Mouse (Mus musculus) intestine, embryonic 16.5 days (tissue): Measurements from ENCODE around the gene Gm39566. TPM values are rescaled to one million over a fixed set of nuclear protein-coding genes. Genes with fewer than 3 reads are reported as not detected.

Experiments
- ATAC-seq: fragments of 200-750 bp; cut with Nextera tagmentation; 2 replicates; pipeline ENCODE4 v1.8.0; 2017; ENCODE audit warnings: moderate TSS enrichment, moderate library complexity
- H3K27ac ChIP-seq: fragments of 300-500 bp; sonication (generic); 2 replicates; pipeline ENCODE4 v1.5.1; 2014; ENCODE audit warnings: mild to moderate bottlenecking, low read length
- H3K27me3 ChIP-seq: fragments of 300-500 bp; sonication (generic); replicated peaks from 2 replicates; pipeline ENCODE4 v1.6.1; 2014; ENCODE audit warnings: low read length, control low read depth, mixed read lengths; ENCODE audit not compliant: control insufficient read depth, insufficient read depth
- H3K36me3 ChIP-seq: fragments of 300-500 bp; sonication (generic); 2 replicates; pipeline ENCODE4 v1.6.1; 2014; ENCODE audit warnings: low read length, control low read depth; ENCODE audit not compliant: control insufficient read depth, insufficient read depth
- H3K4me1 ChIP-seq: fragments of 300-500 bp; sonication (generic); 2 replicates; pipeline ENCODE4 v1.6.1; 2014; ENCODE audit warnings: low read length, control low read depth, mixed read lengths; ENCODE audit not compliant: control insufficient read depth, insufficient read depth
- H3K4me2 ChIP-seq: fragments of 300-500 bp; sonication (generic); 2 replicates; pipeline ENCODE4 v1.6.1; 2014; ENCODE audit warnings: low read depth, low read length, control low read depth
- H3K4me3 ChIP-seq: fragments of 300-500 bp; sonication (generic); 2 replicates; pipeline ENCODE4 v1.5.1; 2014; ENCODE audit warnings: mild to moderate bottlenecking, low read length
- H3K9ac ChIP-seq: fragments of 300-500 bp; sonication (generic); 2 replicates; pipeline ENCODE4 v1.6.1; 2014; ENCODE audit warnings: low read depth, low read length
- H3K9me3 ChIP-seq: fragments of 300-500 bp; sonication (generic); 2 replicates; pipeline ENCODE4 v1.6.1; 2016; ENCODE audit warnings: low read length, control low read depth; ENCODE audit not compliant: control insufficient read depth
- WGBS: fragments of 180-500 bp; shearing (Covaris S2); extraction: QIAGEN DNeasy Blood & Tissue Kit; methylation state at CpG from one replicate; pipeline ENCODE4 v1.1.7; 2014; 5-methylcytosine and 5-hydroxymethylcytosine counted together
- polyA plus RNA-seq: library from polyadenylated mRNA; unstranded; fragments of >200 nt; fragmentation: Nextera tagmentation; extraction: Ambion mirVana; gene quantifications from 2 replicates; pipeline ENCODE4 v1.2.1, GENCODE M21; 2015

Gene Gm39566
- polyA plus RNA-seq, 1 experiment from 2014 or later, result not detected

DNA sequence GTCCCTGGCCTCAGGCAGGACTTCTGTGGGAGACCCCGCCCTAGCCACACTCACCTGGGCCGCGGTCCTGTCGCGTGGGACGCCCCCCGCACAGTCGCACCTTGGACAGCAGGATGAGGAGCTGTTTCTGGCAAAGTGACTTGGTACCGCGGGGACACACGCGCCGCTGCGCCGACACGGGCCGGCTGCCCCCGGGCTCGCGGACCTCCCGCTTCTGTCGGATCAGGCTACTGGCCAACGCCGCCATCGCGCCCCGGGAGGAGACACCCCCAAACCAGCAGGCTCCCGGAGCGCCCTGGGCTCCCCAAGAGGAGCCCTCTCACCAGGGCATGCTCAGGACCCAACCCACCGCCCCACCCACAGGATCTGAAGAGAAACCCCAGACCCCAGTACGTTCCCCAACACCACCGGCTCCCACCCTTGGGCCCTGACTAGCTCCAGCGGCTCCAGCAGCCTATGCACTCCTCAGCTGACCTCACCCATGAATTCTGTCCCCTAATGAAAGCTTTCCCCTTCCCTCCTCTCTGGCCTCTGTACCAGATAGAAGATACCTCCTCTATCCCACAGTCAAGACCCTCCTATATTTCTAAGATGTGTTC, 13.6 kb downstream of the Gm39566 start, which contains the start of gene Fgf11:
Fgf11 (minus strand) TSS at position 479 of the 599 bp plus-strand sequence.
- Histone ChIP-seq H3K27me3 (0 out of 2 replicates have a peak, but pooled peaks cover 5% of the 10 kb centered on the region), H3K36me3 (no peaks in the 10 kb centered on the region), H3K4me2 (peak within 1 kb of the TSS; percentile 98), H3K9ac (peak within 1 kb of the TSS; percentile 82), H3K4me3 (peak within 1 kb of the TSS; percentile 64), H3K4me1 (peaks cover 54% of the 10 kb centered on the region), H3K9me3 (no peaks in the 10 kb centered on the region), H3K27ac (peak within 1 kb of the TSS; percentile 89)
- ATAC-seq, result no peak
- WGBS, result 2% methylated on average over 32 of the region's 33 CpGs

- peak overlapping the region; percentile 98 for H3K4me2 ChIP-seq
- H3K9ac ChIP-seq, result peak overlapping the region; percentile 73
- peaks cover 54% of the 10 kb centered on the region for H3K4me1 ChIP-seq
- no peaks in the 10 kb centered on the region for H3K36me3 ChIP-seq
- 0 out of 2 replicates have a peak, but pooled peaks cover 5% of the 10 kb centered on the region for H3K27me3 ChIP-seq
- H3K27ac ChIP-seq, result peak overlapping the region; percentile 63
- ATAC-seq, result peak; percentile 6; the same call in 1 of the 2 replicates
- H3K9me3 ChIP-seq, result no peaks in the 10 kb centered on the region
- WGBS, result 2% methylated on average over 36 of the region's 36 CpGs
- H3K4me3 ChIP-seq, result peak overlapping the region; percentile 64
Observed at GRCm38 (mm10) chr11:69800392-69801197, 14.5 kb downstream of the Gm39566 start.

- 5% methylated on average over 11 of the region's 11 CpGs for WGBS
- H3K9me3 ChIP-seq, result no peaks in the 10 kb centered on the region
- no peak overlapping the region for H3K27ac ChIP-seq
- H3K36me3 ChIP-seq, result no peaks in the 10 kb centered on the region
- peaks cover 54% of the 10 kb centered on the region for H3K4me1 ChIP-seq
- peak overlapping the region; percentile 73; the same call in 1 of the 2 replicates for H3K9ac ChIP-seq
- H3K4me3 ChIP-seq, result peak overlapping the region; percentile 64; the same call in 1 of the 2 replicates
- no peak for ATAC-seq
- peak overlapping the region; percentile 98 for H3K4me2 ChIP-seq
- 0 out of 2 replicates have a peak, but pooled peaks cover 5% of the 10 kb centered on the region for H3K27me3 ChIP-seq
Observed at GRCm38 (mm10) chr11:69800138-69800391, 15.0 kb downstream of the Gm39566 start.

DNA sequence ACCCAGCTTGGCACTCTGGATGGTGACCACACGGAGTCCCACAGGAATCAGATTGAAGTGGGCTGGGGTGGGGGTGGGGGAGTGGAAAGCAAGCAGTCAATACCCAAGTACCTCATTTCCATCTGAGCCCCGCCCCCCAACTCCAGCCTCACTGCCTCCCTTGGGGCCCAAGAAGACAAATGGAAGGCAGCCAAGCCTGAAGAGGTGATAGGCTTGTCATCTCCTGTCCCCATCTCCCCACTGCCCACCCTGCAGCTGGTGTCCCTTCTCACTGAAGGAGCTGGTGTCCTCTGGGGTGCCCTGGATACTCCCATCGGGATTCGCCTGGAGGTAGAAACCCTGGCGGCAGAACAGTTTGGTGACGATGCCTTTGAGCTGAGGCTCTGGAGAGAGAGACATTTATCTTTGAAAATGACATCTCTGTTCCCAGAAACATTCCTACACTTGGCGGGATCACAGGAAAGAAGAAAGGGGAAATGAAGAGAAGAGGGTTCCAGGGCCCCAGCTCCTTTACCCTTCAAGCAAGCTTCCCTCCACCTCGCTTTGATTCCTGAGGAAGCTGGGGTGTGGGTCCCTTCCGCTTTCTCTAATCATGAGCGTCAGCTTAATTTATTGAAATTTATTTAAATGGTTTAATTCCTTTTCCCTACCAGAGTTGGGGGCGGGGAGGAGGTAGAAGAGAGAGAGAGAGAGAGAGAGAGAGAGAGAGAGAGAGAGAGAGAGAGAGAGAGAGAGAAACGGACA, 15.5 kb downstream of the Gm39566 start:
- Histone ChIP-seq H3K36me3 (no peaks in the 10 kb centered on the region), H3K27me3 (0 out of 2 replicates have a peak, but pooled peaks cover 5% of the 10 kb centered on the region), H3K27ac (no peak overlapping the region), H3K4me1 (peaks cover 53% of the 10 kb centered on the region), H3K9ac (0 out of 2 replicates have a peak overlapping the region, but pooled peaks have one; percentile 73), H3K9me3 (no peaks in the 10 kb centered on the region), H3K4me3 (no peak overlapping the region), H3K4me2 (peak overlapping the region; percentile 98)
- 43% methylated on average over 12 of the region's 12 CpGs for WGBS
- ATAC-seq, result no peak

DNA sequence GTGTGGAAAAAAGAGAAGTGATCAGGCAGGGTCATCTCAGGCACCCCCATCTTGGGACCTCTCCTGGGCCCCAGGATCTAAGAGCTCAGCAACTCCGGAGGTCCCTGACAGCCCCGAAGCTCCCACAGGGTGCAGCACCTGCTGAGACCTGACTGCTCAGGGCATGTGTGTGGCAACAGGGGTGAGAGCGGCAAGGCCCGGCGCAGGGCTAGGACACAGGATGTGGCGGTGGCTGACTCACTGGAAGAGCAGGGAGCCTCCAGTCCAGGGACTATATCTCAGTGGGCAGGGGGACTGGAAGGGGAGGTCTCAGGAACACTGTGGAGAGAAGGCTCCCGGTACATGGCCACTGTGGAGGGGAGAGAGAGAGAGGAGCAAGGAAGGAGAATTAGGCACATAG, 17.2 kb downstream of the Gm39566 start:
- whole genome bisulfite sequencing, result 75% methylated on average over 7 of the region's 7 CpGs
- peaks cover 38% of the 10 kb centered on the region for H3K4me1 ChIP-seq
- H3K36me3 ChIP-seq, result no peaks in the 10 kb centered on the region
- no peak overlapping the region for H3K4me3 ChIP-seq
- no peak overlapping the region for H3K4me2 ChIP-seq
- H3K9ac ChIP-seq, result no peak overlapping the region
- H3K27ac ChIP-seq, result no peak overlapping the region
- H3K27me3 ChIP-seq, result 0 out of 2 replicates have a peak, but pooled peaks cover 5% of the 10 kb centered on the region
- no peaks in the 10 kb centered on the region for H3K9me3 ChIP-seq
- no peak for ATAC-seq

DNA sequence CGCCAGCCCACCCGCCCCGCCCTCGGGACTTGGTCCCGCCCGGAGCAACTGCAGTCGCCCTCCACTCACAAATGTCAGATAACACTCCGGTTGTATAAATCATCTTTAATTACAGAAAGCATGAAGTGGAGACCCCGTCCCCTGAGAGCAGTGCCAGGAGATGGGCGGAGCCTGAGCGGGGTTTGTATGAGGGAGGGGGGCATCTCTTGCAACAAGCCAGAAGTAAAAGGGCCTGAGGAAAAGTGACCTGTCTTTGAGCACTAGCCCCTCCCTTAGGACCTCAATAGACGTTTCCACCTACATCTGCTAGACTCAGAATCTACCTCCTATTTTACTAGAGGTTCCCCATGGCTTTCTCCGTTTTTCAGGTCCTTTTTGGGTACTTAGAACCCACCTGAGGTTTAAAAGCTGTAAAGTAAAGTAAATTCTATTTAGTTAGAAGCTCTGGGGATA, 19.1 kb downstream of the Gm39566 start:
- no peak for ATAC-seq
- peak overlapping the region; percentile 54 for H3K4me3 ChIP-seq
- H3K4me2 ChIP-seq, result peak overlapping the region; percentile 96
- no peaks in the 10 kb centered on the region for H3K27me3 ChIP-seq
- peak overlapping the region; percentile 62; the same call in 1 of the 2 replicates for H3K9ac ChIP-seq
- peaks cover 20% of the 10 kb centered on the region for H3K4me1 ChIP-seq
- WGBS, result 3% methylated on average over 13 of the region's 13 CpGs
- no peak overlapping the region for H3K27ac ChIP-seq
- H3K36me3 ChIP-seq, result no peaks in the 10 kb centered on the region
- H3K9me3 ChIP-seq, result no peaks in the 10 kb centered on the region

- WGBS, result 1% methylated on average over 52 of the region's 52 CpGs
- H3K36me3 ChIP-seq, result no peaks in the 10 kb centered on the region
- no peaks in the 10 kb centered on the region for H3K27me3 ChIP-seq
- peak within 1 kb of the TSS; percentile 96 for H3K4me2 ChIP-seq
- H3K4me3 ChIP-seq, result peak within 1 kb of the TSS; percentile 54
- peak within 1 kb of the TSS; percentile 62 for H3K9ac ChIP-seq
- no peaks in the 10 kb centered on the region for H3K9me3 ChIP-seq
- H3K4me1 ChIP-seq, result peaks cover 15% of the 10 kb centered on the region
- ATAC-seq, result peak; percentile 98
- H3K27ac ChIP-seq, result no peak within 1 kb of the TSS
Observed at GRCm38 (mm10) chr11:69795168-69795982, 19.7 kb downstream of the Gm39566 start, which contains the start of gene Chrnb1. TSS of gene Chrnb1 (minus strand) at chr11:69795943.

- ATAC-seq, result no peak
- no peaks in the 10 kb centered on the region for H3K4me1 ChIP-seq
- no peaks in the 10 kb centered on the region for H3K36me3 ChIP-seq
- H3K4me2 ChIP-seq, result no peak overlapping the region
- no peak overlapping the region for H3K4me3 ChIP-seq
- no peaks in the 10 kb centered on the region for H3K27me3 ChIP-seq
- 70% methylated on average over 5 of the region's 5 CpGs for WGBS
- H3K9ac ChIP-seq, result no peak overlapping the region
- H3K9me3 ChIP-seq, result no peaks in the 10 kb centered on the region
- H3K27ac ChIP-seq, result no peak overlapping the region
Observed at GRCm38 (mm10) chr11:69793429-69793828, 21.7 kb downstream of the Gm39566 start.
